Mouse (Mus musculus) R1 (cell line): ENCODE data around the gene Cdkn1a.
"Not testable (repeated sequence)": the region's sequence is repeated elsewhere in the genome, so short reads cannot be mapped to it uniquely, and the experiment has no call there.

Experiments used
- DNase-seq: peaks from one replicate; pipeline ENCODE4 v3.0.0-alpha.2; 2018; ENCODE audit warnings: low read depth, low spot score

Cdkn1a gene

DNA sequence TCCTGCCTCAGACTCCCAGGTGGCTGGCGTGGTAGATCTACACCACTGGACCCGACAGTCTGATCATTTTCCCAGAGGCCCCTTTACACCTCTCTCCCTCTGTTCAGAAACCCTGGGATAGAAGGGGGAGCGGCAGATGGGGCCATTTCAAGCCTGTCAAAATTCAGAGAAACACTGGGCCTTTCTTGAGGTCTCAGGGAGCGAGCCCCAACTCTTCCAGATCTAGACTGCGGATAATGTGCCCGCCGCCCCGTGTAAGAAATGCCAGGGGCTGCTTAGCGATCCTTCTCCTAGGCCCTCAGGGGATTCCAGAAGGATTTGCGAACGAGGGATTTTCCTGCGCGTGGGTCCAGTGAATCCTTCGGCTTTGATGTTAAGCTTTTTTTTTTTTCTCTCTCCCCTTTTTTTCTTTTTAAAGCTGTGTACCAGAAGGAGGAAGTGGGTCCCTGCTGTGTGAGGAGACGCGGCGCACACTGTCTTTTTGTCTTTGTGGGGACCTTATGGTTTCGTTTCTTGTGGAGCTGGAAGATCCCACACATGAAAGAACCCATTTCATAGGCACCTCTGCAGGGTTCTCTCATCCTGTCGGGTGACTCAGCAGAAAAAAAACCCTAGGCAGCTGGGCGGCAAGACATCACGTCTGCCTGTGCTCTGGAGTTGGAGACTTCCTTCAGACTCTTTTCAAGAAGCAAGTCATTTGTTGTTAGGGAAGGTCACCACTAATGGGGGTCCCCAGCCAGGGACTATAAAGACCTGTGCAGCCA, 9.0 kb upstream of the Cdkn1a start:
- DNase-seq = peak; percentile 80

- peak; percentile 55 for DNase-seq
Measured at GRCm38 (mm10) chr17:29083586-29083985, 7.2 kb upstream of the Cdkn1a start.

- DNase-seq = no peak
Measured at GRCm38 (mm10) chr17:29084656-29085055, 6.1 kb upstream of the Cdkn1a start.

DNA sequence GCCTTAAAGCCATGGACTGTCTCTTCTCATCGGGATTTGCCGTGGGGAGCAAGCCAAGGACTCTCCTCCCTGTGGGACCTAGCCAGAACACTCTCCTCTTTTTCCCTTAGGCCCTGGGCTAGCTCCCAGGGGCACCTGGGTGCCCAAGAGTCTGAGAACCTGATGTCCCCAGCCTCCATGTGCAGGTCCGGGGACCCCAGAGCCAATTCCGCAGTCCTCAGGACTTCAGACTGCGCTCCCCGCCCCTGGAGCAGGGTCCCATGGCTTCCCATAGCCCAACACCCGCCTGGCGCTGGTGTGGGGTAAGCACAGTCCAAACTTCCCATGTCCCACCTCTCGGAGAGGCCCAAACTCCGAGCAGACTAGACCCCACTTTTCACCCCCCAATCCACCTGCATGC, 5.5 kb upstream of the Cdkn1a start:
- no peak for DNase-seq

GRCm38 (mm10) chr17:29086916-29087315, 3.9 kb upstream of the Cdkn1a start:
- no peak for DNase-seq

DNA sequence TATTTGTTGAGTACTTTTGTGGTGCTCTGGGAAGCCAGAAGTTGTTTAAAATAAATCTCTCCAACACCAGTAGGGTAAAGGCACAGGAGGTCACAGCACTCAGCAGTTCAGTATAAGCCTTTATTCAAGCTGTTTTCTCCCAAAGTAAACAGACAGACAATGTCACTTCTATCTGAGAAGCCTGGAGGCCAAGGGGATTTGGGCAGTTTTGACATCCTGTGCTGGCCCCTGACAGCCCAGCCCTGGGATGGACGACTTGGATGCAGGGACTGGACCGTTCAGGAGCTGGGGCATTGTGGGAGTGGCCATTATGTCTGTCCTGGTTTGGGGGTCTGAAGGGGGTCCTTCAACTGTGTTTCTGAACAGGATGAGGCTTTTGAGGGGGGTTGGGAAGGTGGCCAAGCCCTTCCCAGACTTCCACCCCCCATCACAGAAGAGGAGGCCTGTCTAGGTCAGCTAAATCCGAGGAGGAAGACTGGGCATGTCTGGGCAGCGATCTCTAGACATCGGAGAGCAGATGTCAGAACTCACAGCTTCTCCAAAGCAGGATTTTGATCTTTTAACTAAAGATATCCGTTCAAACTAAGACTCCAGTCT, 670 bp downstream of the Cdkn1a start:
- DNase-seq = no peak

DNA sequence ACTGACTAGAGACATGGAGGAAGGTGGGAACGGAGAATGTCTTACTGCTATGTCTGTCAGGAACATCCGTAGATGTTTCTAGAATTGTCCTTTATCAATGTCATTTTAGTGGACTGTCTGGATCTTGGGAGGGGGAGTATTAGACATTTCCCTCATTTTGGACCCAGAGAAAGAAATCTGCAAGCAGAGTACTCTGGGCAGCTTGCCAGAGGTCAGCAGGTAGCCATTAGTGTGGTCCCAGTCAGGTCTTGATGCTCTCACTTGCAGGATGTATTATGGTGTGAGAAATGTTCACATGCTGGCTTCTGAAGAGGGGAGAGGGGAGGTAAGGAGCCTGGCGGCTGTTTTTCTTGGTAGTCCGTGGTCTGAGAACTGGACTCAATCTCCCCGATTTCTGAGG, 1.7 kb downstream of the Cdkn1a start:
- no peak for DNase-seq

DNA sequence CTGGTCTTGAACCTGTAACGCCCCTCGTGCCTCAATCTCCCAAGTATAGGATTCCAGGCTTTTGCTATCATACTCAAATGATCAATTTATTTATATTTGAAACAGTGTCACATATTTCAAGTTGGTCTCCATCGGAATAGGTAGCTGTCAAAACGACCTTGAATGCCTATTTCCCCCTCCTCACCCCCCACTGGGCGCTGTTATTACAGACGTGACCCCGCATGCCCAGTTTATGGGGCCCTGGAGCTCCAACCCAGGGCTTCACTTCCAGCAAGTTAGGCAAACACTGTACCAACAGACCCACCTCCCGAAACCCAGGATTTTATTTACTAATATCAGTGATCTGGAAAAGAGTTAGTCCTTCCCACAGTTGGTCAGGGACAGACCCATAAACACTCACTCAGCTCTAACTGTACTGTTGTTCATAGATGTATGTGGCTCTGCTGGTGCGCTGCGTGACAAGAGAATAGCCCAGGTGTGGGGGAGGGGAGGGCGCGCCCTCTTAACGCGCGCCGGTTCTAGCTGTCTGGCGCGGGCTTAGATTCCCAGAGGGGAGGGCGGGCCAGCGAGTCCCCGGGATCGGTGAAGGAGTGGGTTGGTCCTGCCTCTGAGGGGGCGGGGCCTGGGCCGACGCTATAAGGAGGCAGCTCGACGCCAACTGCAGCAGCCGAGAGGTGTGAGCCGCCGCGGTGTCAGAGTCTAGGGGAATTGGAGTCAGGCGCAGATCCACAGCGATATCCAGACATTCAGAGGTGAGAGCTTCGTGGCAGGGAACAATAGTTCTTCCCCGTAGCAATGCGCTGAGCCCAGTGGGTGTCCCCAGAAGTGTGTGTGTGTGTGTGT, 2.6 kb downstream of the Cdkn1a start:
- DNase-seq = peak; percentile 97

- no peak for DNase-seq
Measured at GRCm38 (mm10) chr17:29093961-29094309, 3.2 kb downstream of the Cdkn1a start.

- DNase-seq = no peak
Measured at GRCm38 (mm10) chr17:29094310-29095181, 3.8 kb downstream of the Cdkn1a start.

GRCm38 (mm10) chr17:29095201-29095733, 4.5 kb downstream of the Cdkn1a start:
- DNase-seq = peak; percentile 80

GRCm38 (mm10) chr17:29096245-29096644, 5.5 kb downstream of the Cdkn1a start:
- DNase-seq = no peak

- no peak for DNase-seq
Measured at GRCm38 (mm10) chr17:29096851-29097561, 6.2 kb downstream of the Cdkn1a start.

DNA sequence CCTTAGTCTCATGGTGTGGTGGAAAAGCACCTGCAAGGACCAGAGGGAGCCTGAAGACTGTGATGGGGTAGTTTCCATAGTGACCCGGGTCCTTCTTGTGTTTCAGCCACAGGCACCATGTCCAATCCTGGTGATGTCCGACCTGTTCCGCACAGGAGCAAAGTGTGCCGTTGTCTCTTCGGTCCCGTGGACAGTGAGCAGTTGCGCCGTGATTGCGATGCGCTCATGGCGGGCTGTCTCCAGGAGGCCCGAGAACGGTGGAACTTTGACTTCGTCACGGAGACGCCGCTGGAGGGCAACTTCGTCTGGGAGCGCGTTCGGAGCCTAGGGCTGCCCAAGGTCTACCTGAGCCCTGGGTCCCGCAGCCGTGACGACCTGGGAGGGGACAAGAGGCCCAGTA, 7.5 kb downstream of the Cdkn1a start:
- no peak for DNase-seq

DNA sequence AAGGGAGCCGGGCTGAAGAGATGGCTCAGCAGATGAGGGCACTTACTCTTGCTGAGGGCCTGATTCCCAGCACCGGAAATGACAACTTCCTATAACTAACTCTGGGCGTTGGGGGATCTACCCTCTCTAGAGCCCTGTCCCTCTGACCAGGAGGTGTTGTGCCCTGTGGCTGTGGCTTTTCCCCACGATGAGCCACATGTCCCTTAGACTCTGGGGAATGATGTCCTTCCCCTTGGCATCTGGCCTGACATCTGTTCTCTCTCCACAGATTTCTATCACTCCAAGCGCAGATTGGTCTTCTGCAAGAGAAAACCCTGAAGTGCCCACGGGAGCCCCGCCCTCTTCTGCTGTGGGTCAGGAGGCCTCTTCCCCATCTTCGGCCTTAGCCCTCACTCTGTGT, 8.3 kb downstream of the Cdkn1a start:
- DNase-seq = no peak

GRCm38 (mm10) chr17:29100627-29101026, 9.9 kb downstream of the Cdkn1a start:
- DNase-seq = no peak

GRCm38 (mm10) chr17:29110356-29110755, 19.6 kb downstream of the Cdkn1a start:
- not testable (repeated sequence) for DNase-seq

DNA sequence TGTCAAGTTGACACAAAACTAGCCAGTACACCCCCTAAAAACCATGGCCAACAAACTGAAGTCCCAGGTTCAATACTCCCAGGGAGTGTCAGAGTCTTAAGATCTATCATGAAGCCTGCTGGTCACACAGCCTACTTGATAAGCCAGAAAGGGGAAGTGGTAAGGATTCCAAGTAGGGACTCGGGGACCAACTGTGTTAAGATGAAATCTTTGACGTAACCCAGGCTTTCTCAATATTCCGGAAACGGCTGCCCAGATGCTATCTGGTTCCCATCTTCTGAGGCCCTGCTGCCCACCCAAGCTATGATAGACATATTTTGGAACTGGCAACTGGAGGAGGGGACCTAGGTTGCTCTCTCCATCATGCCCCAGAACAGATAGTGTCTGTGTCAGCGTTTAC, 20.6 kb downstream of the Cdkn1a start:
- no peak for DNase-seq

GRCm38 (mm10) chr17:29113591-29114352, 23.0 kb downstream of the Cdkn1a start, which contains the start of gene Rab44:
Rab44 (plus strand) TSS chr17:29114145.
- peak; percentile 57 for DNase-seq

DNA sequence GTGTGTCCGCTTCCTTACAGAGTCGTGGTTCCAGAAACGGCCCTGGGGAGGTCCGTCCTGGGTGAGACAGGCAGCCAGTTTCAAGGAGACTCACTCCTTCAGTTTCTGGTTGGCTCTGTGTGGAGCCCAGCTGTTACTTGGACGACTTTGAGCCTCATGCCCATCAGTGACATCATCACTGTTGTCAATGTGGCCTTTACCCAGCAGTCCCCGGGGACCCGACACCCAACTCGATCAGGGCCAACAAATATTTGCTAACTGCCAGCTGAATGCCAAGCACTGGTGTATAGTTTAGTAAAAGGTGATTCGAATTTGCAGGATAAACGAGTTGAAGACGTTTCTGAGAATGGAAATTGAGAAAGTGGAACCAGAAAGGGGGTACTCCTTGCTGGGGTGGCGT, 25.2 kb downstream of the Cdkn1a start:
- DNase-seq = no peak
